ENCODE assay signal across 13 mouse cellular contexts in the genomic region with DNA sequence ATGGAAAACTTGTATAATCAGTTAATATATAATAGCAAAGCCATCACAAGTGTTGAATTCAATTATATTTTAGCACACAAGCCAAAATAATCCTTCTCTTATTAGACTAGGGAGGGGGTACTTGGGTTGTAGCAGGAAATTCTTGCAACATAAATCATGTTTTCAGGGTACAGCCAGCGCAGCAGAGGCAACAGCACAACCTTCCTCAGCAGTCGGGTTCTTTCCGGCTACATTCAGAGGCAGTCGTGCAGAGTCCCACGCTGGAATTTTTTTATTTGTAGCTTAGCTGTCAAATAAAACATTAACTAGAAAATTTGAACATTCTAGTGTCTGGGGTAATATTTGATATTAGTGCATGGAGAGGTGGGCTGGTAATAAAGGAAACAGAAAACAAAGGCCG.
DNase-seq lines count a peak whose midpoint lies in the region; ATAC-seq and TF ChIP-seq lines count a peak whose summit lies in the region.
"Had no signal": no experiment of that assay in that cellular context is flagged by ENCODE, and none has a peak within 500 bp of the region (broad histone marks: within the 10 kb centered on the region; RNA-seq: fewer than 3 reads in every experiment).

No protein-coding gene starts in this region.

- DNase-seq in 416B (ENCODE audit: low read depth) = peak; percentile 17
- DNase-seq in hindbrain, postnatal 0 days (ENCODE audit: low spot score) = no peak
- no peak for DNase-seq in limb, embryonic 11.5 days (ENCODE audit: low spot score)
- no peak for DNase-seq in frontal cortex, postnatal 25 days (ENCODE audit: low spot score in 2 of 2)
- DNase-seq in testis, postnatal 10 days (ENCODE audit: low spot score) = no peak
- no peak for DNase-seq in lung, adult 18-20 months
- DNase-seq: cerebellum, postnatal 14 days; heart, postnatal 10 days; layer of hippocampus, adult 9-11 months had no signal

- no peaks in the 10 kb centered on the region for H3K9me3 ChIP-seq in hindbrain, postnatal 0 days (ENCODE audit: low read length)
- H3K9me3 ChIP-seq in limb, embryonic 11.5 days (ENCODE audit: control insufficient read depth, low read length) = no peaks in the 10 kb centered on the region
- H3K9me3 ChIP-seq: forebrain, embryonic 13.5 days; liver, embryonic 15.5 days had no signal

- no peak for TF ChIP-seq CTCF in hindbrain, postnatal 0 days (IDR thresholded peaks at IDR 0.05; ENCODE audit: low read depth)

- no peaks in the 10 kb centered on the region for H3K27me3 ChIP-seq in hindbrain, postnatal 0 days (ENCODE audit: insufficient read depth, low read length)
- no peaks in the 10 kb centered on the region for H3K27me3 ChIP-seq in limb, embryonic 11.5 days (ENCODE audit: control insufficient read depth, insufficient read depth, low read length)
- H3K27me3 ChIP-seq: liver, embryonic 15.5 days had no signal

- H3K27ac ChIP-seq in hindbrain, postnatal 0 days = 0 out of 2 replicates have a peak overlapping the region, but pooled peaks have one; percentile 56
- H3K27ac ChIP-seq in limb, embryonic 11.5 days (replicated peaks; ENCODE audit: low read depth, low read length) = peak overlapping the region; percentile 66; the same call in 1 of the 2 replicates
- H3K27ac ChIP-seq: forebrain, embryonic 13.5 days; liver, embryonic 15.5 days had no signal

- peak overlapping the region; percentile 21; the same call in 1 of the 2 replicates for H3K4me2 ChIP-seq in hindbrain, postnatal 0 days (ENCODE audit: low read depth, low read length)
- no peak overlapping the region for H3K4me2 ChIP-seq in limb, embryonic 11.5 days (ENCODE audit: low read depth, severe bottlenecking)
- H3K4me2 ChIP-seq: forebrain, embryonic 13.5 days; liver, embryonic 15.5 days had no signal

- no peak overlapping the region for H3K4me3 ChIP-seq in hindbrain, postnatal 0 days (ENCODE audit: low read length)
- no peak overlapping the region for H3K4me3 ChIP-seq in limb, embryonic 11.5 days (ENCODE audit: low read depth, low read length)
- H3K4me3 ChIP-seq: forebrain, embryonic 13.5 days; liver, embryonic 15.5 days had no signal

- no peaks in the 10 kb centered on the region for H3K36me3 ChIP-seq in hindbrain, postnatal 0 days (ENCODE audit: insufficient read depth, low read length)
- no peaks in the 10 kb centered on the region for H3K36me3 ChIP-seq in limb, embryonic 11.5 days (ENCODE audit: control insufficient read depth, insufficient read depth, low read length)
- H3K36me3 ChIP-seq: liver, embryonic 15.5 days had no signal

- WGBS in hindbrain, postnatal 0 days = 70% methylated on average over 6 of the region's 6 CpGs
- 33% methylated on average over 6 of the region's 6 CpGs for WGBS in limb, embryonic 11.5 days

- ATAC-seq in common myeloid progenitor, adult 5-6 weeks (replicated peaks; ENCODE audit: low read depth, poor library complexity, severe bottlenecking) = 0 out of 2 replicates have a peak, but pooled peaks have one; percentile 37
- no peak for ATAC-seq in hindbrain, postnatal 0 days
- peak; percentile 68; the same call in 1 of the 2 replicates for ATAC-seq in limb, embryonic 11.5 days (ENCODE audit: insufficient number of reproducible peaks, low FRiP score, low TSS enrichment, low read depth)
- no peak for ATAC-seq in inflammation-experienced regulatory T-cells, adult 6 months
- ATAC-seq: forebrain, embryonic 13.5 days had no signal

- 0 out of 2 replicates have a peak overlapping the region, but pooled peaks have one; percentile 13 for H3K9ac ChIP-seq in hindbrain, postnatal 0 days (replicated peaks; ENCODE audit: low read length)
- H3K9ac ChIP-seq in limb, embryonic 11.5 days (ENCODE audit: low read length) = no peak overlapping the region
- H3K9ac ChIP-seq: forebrain, embryonic 13.5 days; liver, embryonic 15.5 days had no signal

- 0 out of 2 replicates have a peak, but pooled peaks cover 3% of the 10 kb centered on the region for H3K4me1 ChIP-seq in hindbrain, postnatal 0 days (ENCODE audit: insufficient read depth, low read length)
- H3K4me1 ChIP-seq in limb, embryonic 11.5 days (ENCODE audit: control insufficient read depth, insufficient read depth, low read length) = peaks cover 19% of the 10 kb centered on the region
- H3K4me1 ChIP-seq: liver, embryonic 15.5 days had no signal

Comparison
In these comparisons a context has a peak if more than half of its experiments do, and no peak if none do; other contexts are left out.
1. ATAC-seq: peak in common myeloid progenitor, adult 5-6 weeks (single experiment) and limb, embryonic 11.5 days (single experiment); none in hindbrain, postnatal 0 days (single experiment) and inflammation-experienced regulatory T-cells, adult 6 months (single experiment).